Mouse (Mus musculus) Patski (cell line): ENCODE results near the gene Capsl. TPM values are rescaled to one million over a fixed set of nuclear protein-coding genes. Genes with fewer than 3 reads are reported as not detected.

Source experiments
- ATAC-seq: fragments of 100-300 bp; one replicate; pipeline ENCODE4 v1.8.0; 2021
- CTCF ChIA-PET: fragments of 350-600 bp; sonication (Branson Sonifier 250); formaldehyde crosslinking; loops from one replicate; lab custom pipeline; 2022; ENCODE audit warnings: inconsistent platforms; lab: Charles Lee
- POLR2A ChIA-PET: fragments of 350-600 bp; sonication (Branson Sonifier 250); formaldehyde crosslinking; loops from one replicate; lab custom pipeline; 2022; ENCODE audit warnings: antibody characterized with exemption, inconsistent platforms; lab: Charles Lee
- DNase-seq: peaks from one replicate; pipeline ENCODE4 v3.0.0-alpha.2; 2011; ENCODE audit warnings: low read depth, low spot score
- H3K27me3 ChIP-seq: fragments of 371-371 bp; one replicate; pipeline ENCODE4 v1.5.1; 2021
- CTCF ChIP-seq: fragments of 100-300 bp; IDR thresholded peaks from one replicate; pipeline ENCODE4 v1.5.1; 2021
- in situ Hi-C: fragments of 300-500 bp; cut with MboI; formaldehyde crosslinking; loops from 3 replicates; pipeline ENCODE4 v1.11.1; 2018; ENCODE audit warnings: low pct_unique_long_range_greater_than_20kb, mixed read lengths
- polyA plus RNA-seq: library from polyadenylated mRNA; unstranded; gene quantifications from one replicate; pipeline ENCODE4 v1.2.3, GENCODE M21; 2021

The Capsl gene
- polyA plus RNA-seq, 1 experiment from 2014 or later, result not detected

- ChIA-PET POLR2A (no interaction called here), CTCF (no interaction called here)
- peaks cover 32% of the 10 kb centered on the region for H3K27me3 ChIP-seq
- in situ Hi-C loops, result no loop called here
- TF ChIP-seq CTCF, result no peak
- DNase-seq, result no peak
- no peak for ATAC-seq
Observed at GRCm38 (mm10) chr15:9471053-9471685, 35.3 kb downstream of the Capsl start.

DNA sequence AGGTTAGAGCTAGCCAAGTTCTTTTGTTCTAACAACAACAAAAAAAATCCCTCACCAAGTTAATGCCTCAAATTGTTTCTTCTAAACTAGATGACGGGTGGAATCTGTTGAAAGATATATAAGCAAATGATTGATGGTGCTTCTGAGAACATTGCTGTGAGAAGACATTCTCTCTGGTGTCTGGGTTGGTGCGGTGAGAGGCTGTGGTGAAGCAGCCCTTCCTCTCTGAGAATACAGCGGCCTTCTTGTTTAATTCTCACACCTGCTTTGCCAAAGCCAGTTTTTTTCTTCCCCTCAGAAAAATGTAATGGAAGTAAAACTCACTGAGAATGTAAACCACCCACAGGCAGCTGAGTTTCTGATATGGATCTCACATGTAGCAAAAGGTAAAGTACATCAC is 36.3 kb downstream of the Capsl start:
- ATAC-seq (no peak), DNase-seq (no peak)
- ChIA-PET POLR2A (no interaction called here), CTCF (no interaction called here)
- in situ Hi-C loops, result no loop called here
- no peak for TF ChIP-seq CTCF
- H3K27me3 ChIP-seq, result peaks cover 37% of the 10 kb centered on the region

DNA sequence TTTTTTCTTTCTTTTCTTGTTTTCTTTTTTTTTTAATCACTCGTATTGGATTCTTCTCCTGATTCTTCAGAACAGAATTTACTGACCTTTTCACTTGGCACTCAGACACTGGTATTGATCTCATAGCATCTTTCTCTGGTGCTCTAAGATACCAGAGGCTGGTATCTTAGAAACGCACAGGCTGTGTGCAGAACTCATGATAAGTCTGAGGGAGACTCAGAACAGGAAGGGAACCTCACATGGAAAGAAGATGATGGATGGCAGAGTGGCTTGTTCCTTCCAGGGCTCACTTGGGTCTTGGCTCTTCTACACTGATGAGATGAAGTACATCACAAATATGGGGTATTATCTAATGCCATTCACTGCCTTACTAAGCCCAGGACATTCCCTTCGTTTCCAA is 36.8 kb downstream of the Capsl start:
- peaks cover 37% of the 10 kb centered on the region for H3K27me3 ChIP-seq
- in situ Hi-C loops, result no loop called here
- ChIA-PET CTCF (interaction anchor here (0.9 kb wide), 1 partner anchor 12 kb away, joined by 3 read pairs; no protein-coding TSS in a partner anchor), POLR2A (no interaction called here)
- ATAC-seq (no peak), DNase-seq (no peak)
- no peak for TF ChIP-seq CTCF

GRCm38 (mm10) chr15:9473188-9473587 is 37.4 kb downstream of the Capsl start:
- POLR2A ChIA-PET, result no interaction called here
- peaks cover 37% of the 10 kb centered on the region for H3K27me3 ChIP-seq
- CTCF ChIA-PET, result interaction anchor here (0.9 to 1.3 kb wide), 2 partner anchors 11 to 12 kb away, joined by 3 read pairs; no protein-coding TSS in a partner anchor
- in situ Hi-C loops, result no loop called here
- no peak for TF ChIP-seq CTCF
- ATAC-seq (no peak), DNase-seq (no peak)

DNA sequence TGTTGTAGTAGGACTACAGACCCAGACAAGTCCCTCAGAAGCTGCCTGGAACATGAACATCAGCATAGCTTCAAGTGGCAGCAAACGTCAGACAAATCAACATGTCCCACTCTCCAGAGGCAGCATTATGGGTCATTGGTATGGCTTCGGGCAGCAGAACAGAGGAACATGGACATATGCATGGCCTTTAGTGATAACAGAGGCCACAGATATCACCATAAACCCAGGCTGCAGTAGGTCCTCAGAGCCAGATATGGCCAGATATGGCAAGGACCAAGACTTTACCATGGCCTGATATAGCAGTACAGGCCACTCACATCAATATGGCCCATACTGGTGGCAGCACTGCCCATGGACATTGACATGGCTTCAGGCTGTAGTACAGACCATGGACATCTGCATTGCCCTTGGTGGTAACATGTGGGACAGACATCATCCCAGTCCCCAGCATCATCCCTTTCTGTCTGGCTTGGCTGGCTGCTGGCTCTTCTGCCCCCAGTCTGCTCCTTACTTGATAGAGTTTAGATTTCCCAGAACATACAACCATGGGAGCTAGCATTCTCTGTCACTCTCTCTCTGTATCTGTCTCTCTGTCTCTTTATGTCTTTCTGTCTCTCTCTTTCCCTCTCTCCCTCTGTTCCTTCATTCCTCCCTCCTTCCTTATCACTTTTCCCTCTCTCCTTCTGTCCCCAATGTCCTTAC is 53.7 kb downstream of the Capsl start:
- DNase-seq (no peak), ATAC-seq (no peak)
- CTCF ChIA-PET, result no interaction called here
- TF ChIP-seq CTCF, result no peak
- H3K27me3 ChIP-seq, result peaks cover 19% of the 10 kb centered on the region
- POLR2A ChIA-PET, result no interaction called here
- in situ Hi-C loops, result no loop called here

DNA sequence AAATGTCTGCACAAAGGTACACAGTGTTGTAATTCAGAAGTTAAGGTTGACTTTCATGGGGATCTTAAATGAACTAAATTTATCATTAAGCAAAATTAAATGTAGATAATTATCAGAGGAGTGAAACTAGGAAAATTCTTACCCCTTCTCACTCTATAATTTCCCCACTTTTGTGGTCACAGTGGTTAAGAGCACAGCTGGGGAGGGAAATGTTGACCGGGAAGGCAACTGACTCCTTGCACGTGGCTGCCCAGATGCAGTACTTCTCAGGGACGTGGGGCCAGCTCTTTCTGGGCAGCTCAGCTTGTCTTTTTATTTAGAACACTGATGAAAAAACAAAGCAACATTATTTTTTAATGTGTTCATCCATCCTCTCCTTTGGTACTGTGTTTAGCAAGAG is 56.2 kb downstream of the Capsl start:
- in situ Hi-C loops, result no loop called here
- CTCF ChIA-PET, result no interaction called here
- TF ChIP-seq CTCF, result no peak
- no peak for ATAC-seq
- DNase-seq, result no peak
- POLR2A ChIA-PET, result no interaction called here
- peaks cover 15% of the 10 kb centered on the region for H3K27me3 ChIP-seq

Other genes starting within 250 kb of the Capsl start
- gene Ugt3a1, start 159.1 kb upstream of the Capsl start, polyA plus RNA-seq, result not detected
- gene Ugt3a2, start 100.5 kb upstream of the Capsl start, polyA plus RNA-seq, result not detected
- gene Il7r, start 94.1 kb downstream of the Capsl start, polyA plus RNA-seq, result not detected